Mouse (Mus musculus): ENCODE measurements around the gene Fxyd3.

DNA sequence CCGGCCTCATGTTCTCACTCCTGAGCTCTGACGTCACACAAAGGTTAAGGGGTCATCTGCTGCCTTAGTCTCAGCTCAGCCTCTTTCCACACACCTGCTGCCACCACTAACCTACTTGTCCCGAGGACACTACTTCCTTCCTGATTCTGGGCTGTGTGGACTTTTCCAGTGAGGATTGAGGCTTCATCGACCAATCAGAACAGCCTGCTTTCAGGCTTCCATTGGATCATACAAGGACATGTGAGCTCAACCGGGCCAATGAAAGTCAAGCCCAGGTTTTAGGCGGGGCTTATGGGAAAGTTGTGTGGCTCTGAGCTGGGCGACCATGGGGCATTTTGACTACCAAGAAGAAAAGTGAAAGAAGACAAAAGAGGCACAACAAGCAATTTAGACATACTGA, 39.6 kb downstream of the Fxyd3 start:
- TF ChIP-seq HCFC1 (IDR thresholded peaks at IDR 0.05; ENCODE audit: borderline replicate concordance, insufficient read depth, low read length), result no peak
- TF ChIP-seq ZC3H11A (IDR thresholded peaks at IDR 0.05; ENCODE audit: borderline replicate concordance, low read depth, low read length), result no peak
- no peak for TF ChIP-seq ZNF384 (IDR thresholded peaks at IDR 0.05; ENCODE audit: low read depth, low read length)
- TF ChIP-seq CHD2 (IDR thresholded peaks at IDR 0.05; ENCODE audit: low read depth, low read length), result peak; percentile 73; the same call in 1 of the 2 replicates
- no peak for TF ChIP-seq MAFK (IDR thresholded peaks at IDR 0.05; ENCODE audit: insufficient read depth, low read depth, low read length)
